Mouse (Mus musculus) MEL (cell line): ENCODE measurements around the gene Rps6kb2. TPM values are rescaled to one million over a fixed set of nuclear protein-coding genes. Genes with fewer than 3 reads are reported as not detected.

Source experiments
- DNase-seq: peaks from one replicate; pipeline ENCODE4 v3.0.0; 2011; ENCODE audit warnings: low read depth, low spot score
- H3K27ac ChIP-seq: 2 replicates; pipeline ENCODE4 v1.5.1; 2012; ENCODE audit warnings: low read depth, mild to moderate bottlenecking, control low read depth, low read length, moderate library complexity; ENCODE audit not compliant: control insufficient read depth
- H3K27me3 ChIP-seq, 2 experiments: fragments of 150-350 bp in 1 of 2; sonication (generic) in 1 of 2; 2 replicates each; pipeline ENCODE4 v1.6.1; 2012; ENCODE audit warnings: low read length in 2 of 2, mild to moderate bottlenecking in 2 of 2, improper control_type of control experiment in 1 of 2, moderate library complexity in 1 of 2; ENCODE audit not compliant: insufficient read depth in 2 of 2, control insufficient read depth in 1 of 2
- H3K36me3 ChIP-seq, 2 experiments: 2 replicates each; pipeline ENCODE4 v1.6.1; 2012 to 2014; ENCODE audit warnings: low read length in 2 of 2, improper control_type of control experiment in 1 of 2, inconsistent platforms in 1 of 2, mild to moderate bottlenecking in 1 of 2; ENCODE audit not compliant: insufficient read depth in 2 of 2, control insufficient read depth in 1 of 2
- H3K4me1 ChIP-seq, 2 experiments: fragments of 150-350 bp in 1 of 2; sonication (generic) in 1 of 2; 2 replicates each; pipeline ENCODE4 v1.6.1; 2012; ENCODE audit warnings: low read length in 2 of 2, improper control_type of control experiment in 1 of 2, mild to moderate bottlenecking in 1 of 2; ENCODE audit not compliant: insufficient read depth in 2 of 2, control insufficient read depth in 1 of 2
- H3K4me3 ChIP-seq, 2 experiments: fragments of 150-350 bp in 1 of 2; sonication (generic) in 1 of 2; 2 replicates each; pipeline ENCODE4 v1.5.1; 2012; ENCODE audit warnings: low read depth in 2 of 2, low read length in 2 of 2, mild to moderate bottlenecking in 2 of 2, moderate library complexity in 2 of 2, control low read depth in 1 of 2, improper control_type of control experiment in 1 of 2; ENCODE audit not compliant: control insufficient read depth in 1 of 2, insufficient read depth in 1 of 2
- H3K79me2 ChIP-seq: 2 replicates; pipeline ENCODE4 v1.6.1; 2012; ENCODE audit warnings: mild to moderate bottlenecking, low read length, moderate library complexity; ENCODE audit not compliant: control insufficient read depth, poor library complexity, insufficient read depth
- H3K9ac ChIP-seq: 2 replicates; pipeline ENCODE4 v1.6.1; 2012; ENCODE audit warnings: low read depth, mild to moderate bottlenecking, control low read depth, low read length, moderate library complexity; ENCODE audit not compliant: control insufficient read depth, poor library complexity, severe bottlenecking
- H3K9me3 ChIP-seq: fragments of 150-350 bp; sonication (generic); replicated peaks from 2 replicates; pipeline ENCODE4 v1.6.1; 2012; ENCODE audit warnings: mild to moderate bottlenecking, low read length, improper control_type of control experiment, moderate library complexity; ENCODE audit not compliant: insufficient read depth
- BHLHE40 ChIP-seq: IDR thresholded peaks from 2 replicates; pipeline ENCODE4 v1.6.1; 2012; ENCODE audit warnings: low read depth, mild to moderate bottlenecking, inconsistent platforms, low read length, improper control_type of control experiment, borderline replicate concordance
- CTCF ChIP-seq, 3 experiments: IDR thresholded peaks in 2 of 3; conservative IDR thresholded peaks in 1 of 3; 2 replicates each; pipeline ENCODE4 v1.5.1; 2011 to 2012; ENCODE audit warnings: low read length in 3 of 3, low read depth in 2 of 3, mild to moderate bottlenecking in 2 of 3, improper control_type of control experiment in 1 of 3, inconsistent platforms in 1 of 3, mixed read lengths in 1 of 3, moderate library complexity in 1 of 3; ENCODE audit not compliant: control insufficient read depth in 1 of 3, insufficient read depth in 1 of 3, poor library complexity in 1 of 3, severe bottlenecking in 1 of 3
- E2F4 ChIP-seq: IDR thresholded peaks from 2 replicates; pipeline ENCODE4 v1.6.1; 2011; ENCODE audit warnings: low read depth, low read length, improper control_type of control experiment, borderline replicate concordance
- GATA1 ChIP-seq: IDR thresholded peaks from 2 replicates; pipeline ENCODE4 v1.6.1; 2011; ENCODE audit warnings: low read depth, low read length, improper control_type of control experiment
- HCFC1 ChIP-seq: IDR thresholded peaks from 2 replicates; pipeline ENCODE4 v1.6.1; 2012; ENCODE audit warnings: low read depth, mild to moderate bottlenecking, inconsistent platforms, low read length, improper control_type of control experiment, moderate library complexity
- JUND ChIP-seq: IDR thresholded peaks from 2 replicates; pipeline ENCODE4 v1.6.1; 2011; ENCODE audit warnings: low read depth, mild to moderate bottlenecking, improper control_type of control experiment, low read length
- KAT2A ChIP-seq: conservative IDR thresholded peaks from 2 replicates; pipeline ENCODE4 v1.6.1; 2012; ENCODE audit warnings: low read depth, low read length, improper control_type of control experiment, inconsistent platforms
- MAFK ChIP-seq: IDR thresholded peaks from 2 replicates; pipeline ENCODE4 v1.6.1; 2011; ENCODE audit warnings: low read depth, mild to moderate bottlenecking, low read length, improper control_type of control experiment, borderline replicate concordance
- MAZ ChIP-seq: IDR thresholded peaks from 2 replicates; pipeline ENCODE4 v1.6.1; 2012; ENCODE audit warnings: low read depth, mild to moderate bottlenecking, inconsistent platforms, low read length, improper control_type of control experiment
- MXI1 ChIP-seq: IDR thresholded peaks from 2 replicates; pipeline ENCODE4 v1.6.1; 2011; ENCODE audit warnings: mild to moderate bottlenecking, low read depth, low read length, improper control_type of control experiment
- MYB ChIP-seq: IDR thresholded peaks from 2 replicates; pipeline ENCODE4 v1.6.1; 2011; ENCODE audit warnings: mild to moderate bottlenecking, low read depth, low read length, improper control_type of control experiment
- MYC ChIP-seq: IDR thresholded peaks from 2 replicates; pipeline ENCODE4 v1.6.1; 2011; ENCODE audit warnings: low read depth, mild to moderate bottlenecking, low read length, improper control_type of control experiment, moderate library complexity
- NELFE ChIP-seq: IDR thresholded peaks from 2 replicates; pipeline ENCODE4 v1.6.1; 2011; ENCODE audit warnings: low read depth, low read length, improper control_type of control experiment
- POLR2A ChIP-seq, 2 experiments: IDR thresholded peaks; 2 replicates each; pipeline ENCODE4 v1.6.1; 2011 to 2012; ENCODE audit warnings: low read length in 2 of 2, mild to moderate bottlenecking in 2 of 2, control low read depth in 1 of 2, improper control_type of control experiment in 1 of 2, low read depth in 1 of 2, moderate library complexity in 1 of 2; ENCODE audit not compliant: control insufficient read depth in 1 of 2, insufficient read depth in 1 of 2, poor library complexity in 1 of 2
- RAD21 ChIP-seq: IDR thresholded peaks from 2 replicates; pipeline ENCODE4 v1.6.1; 2011; ENCODE audit warnings: mild to moderate bottlenecking, low read depth, low read length, improper control_type of control experiment
- RCOR1 ChIP-seq: IDR thresholded peaks from 2 replicates; pipeline ENCODE4 v1.6.1; 2012; ENCODE audit warnings: low read depth, mild to moderate bottlenecking, inconsistent platforms, low read length, improper control_type of control experiment
- SIN3A ChIP-seq: IDR thresholded peaks from 2 replicates; pipeline ENCODE4 v1.6.1; 2012; ENCODE audit warnings: low read length, improper control_type of control experiment, inconsistent platforms
- TAL1 ChIP-seq: IDR thresholded peaks from 2 replicates; pipeline ENCODE4 v1.6.1; 2012; ENCODE audit warnings: mild to moderate bottlenecking, inconsistent platforms, low read length, moderate library complexity, mixed read lengths
- UBTF ChIP-seq: IDR thresholded peaks from 2 replicates; pipeline ENCODE4 v1.6.1; 2012; ENCODE audit warnings: low read depth, mild to moderate bottlenecking, inconsistent platforms, low read length, improper control_type of control experiment, moderate library complexity, borderline replicate concordance; ENCODE audit not compliant: insufficient read depth
- USF1 ChIP-seq: IDR thresholded peaks from 2 replicates; pipeline ENCODE4 v1.6.1; 2014; ENCODE audit warnings: low read depth, mild to moderate bottlenecking, inconsistent platforms, low read length, improper control_type of control experiment, moderate library complexity
- ZC3H11A ChIP-seq: IDR thresholded peaks from 2 replicates; pipeline ENCODE4 v1.6.1; 2012; ENCODE audit warnings: low read depth, mild to moderate bottlenecking, inconsistent platforms, low read length, improper control_type of control experiment
- ZKSCAN1 ChIP-seq: IDR thresholded peaks from 2 replicates; pipeline ENCODE4 v1.6.1; 2012; ENCODE audit warnings: low read depth, mild to moderate bottlenecking, inconsistent platforms, low read length, improper control_type of control experiment, moderate library complexity
- ZNF384 ChIP-seq: IDR thresholded peaks from 2 replicates; pipeline ENCODE4 v1.6.1; 2012; ENCODE audit warnings: low read depth, mild to moderate bottlenecking, inconsistent platforms, low read length, improper control_type of control experiment
- polyA plus RNA-seq, 2 experiments: library from polyadenylated mRNA; stranded (reverse) in 1 of 2; unstranded in 1 of 2; fragments of >175 nt in 1 of 2; fragments of >200 nt in 1 of 2; gene quantifications; 2 replicates each; pipeline versions ENCODE4 v1.2.1 to v1.2.4; 2012; ENCODE audit warnings: low replicate concordance in 2 of 2, low read depth in 1 of 2; ENCODE audit not compliant: insufficient read length in 2 of 2, insufficient read depth in 1 of 2, missing spikeins in 1 of 2
- total RNA-seq: library from RNA; depleted of rRNA; stranded (reverse); fragments of 300-350 nt; gene quantifications from 2 replicates; pipeline ENCODE4 v1.2.3, GENCODE M21; 2012

Gene Rps6kb2
- total and polyA plus RNA-seq, 3 experiments = 8.7 to 19.8 TPM; not detected in 1

DNA sequence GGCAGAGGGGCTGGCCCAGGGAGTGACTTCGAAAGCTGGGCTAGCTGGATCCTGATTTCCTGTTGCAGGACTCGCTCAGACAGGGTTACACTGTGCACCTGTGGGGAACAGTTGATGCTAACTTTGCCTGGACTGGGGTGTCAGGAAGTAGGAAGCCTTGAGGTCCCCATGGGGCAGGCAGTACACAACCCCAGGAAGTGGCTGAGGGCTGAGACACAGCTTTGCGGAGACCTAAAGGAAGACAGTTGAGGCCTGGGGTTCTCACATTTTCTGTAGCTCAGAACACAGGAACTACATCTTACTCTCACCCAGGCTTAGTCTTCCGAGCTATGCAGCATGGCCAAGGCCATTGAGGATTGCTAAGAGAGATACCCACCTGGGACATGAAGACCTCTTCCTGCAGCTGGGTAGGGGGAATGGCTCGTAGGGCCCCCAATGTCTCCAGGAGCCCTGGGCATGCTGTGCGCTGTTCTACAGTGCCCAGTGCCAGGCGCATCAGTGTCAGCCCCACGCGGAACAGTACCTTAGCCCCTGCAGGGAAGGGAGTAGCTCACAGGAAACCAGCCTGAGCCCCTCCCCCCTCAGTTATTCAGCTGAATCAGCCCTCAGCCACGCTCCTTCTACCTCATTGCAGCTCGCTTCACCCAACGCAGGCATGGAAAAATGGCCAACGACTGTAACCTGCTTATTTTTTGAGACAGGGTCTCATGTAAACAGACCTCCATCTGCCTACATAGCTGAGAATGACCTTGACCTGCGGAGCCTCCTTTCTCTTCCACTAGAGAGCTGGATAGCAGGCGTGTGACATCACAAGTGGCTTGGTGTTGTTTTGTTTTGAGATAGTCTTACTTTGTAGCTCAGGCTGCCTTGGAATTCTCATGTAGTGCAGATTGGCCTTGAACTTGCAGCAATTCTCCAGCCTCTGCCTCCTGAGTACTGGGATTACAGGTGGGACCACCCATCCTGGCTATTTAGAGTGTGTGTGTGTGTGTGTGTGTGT is 22.1 kb upstream of the Rps6kb2 start:
- Histone ChIP-seq H3K4me3 (no peak overlapping the region), H3K4me1 (peaks cover 0 to 2% of the 10 kb centered on the region in 2 experiments; a peak in 2 of 4 replicates), H3K36me3 (peaks cover 0 to 4% of the 10 kb centered on the region in 2 experiments; a peak in 2 of 4 replicates), H3K79me2 (no peaks in the 10 kb centered on the region), H3K9ac (no peak overlapping the region), H3K27me3 (no peaks in the 10 kb centered on the region), H3K9me3 (no peaks in the 10 kb centered on the region), H3K27ac (no peak overlapping the region)
- TF ChIP-seq KAT2A (no peak), ZNF384 (no peak), JUND (no peak), MXI1 (no peak), ZC3H11A (no peak), RAD21 (no peak), POLR2A (IDR thresholded peaks at IDR 0.05; ENCODE audit: control insufficient read depth in 1 of 2, insufficient read depth in 1 of 2, low read depth in 1 of 2, low read length in 2 of 2, poor library complexity in 1 of 2) (no peak), CTCF (IDR thresholded peaks at IDR 0.05 in 2 of 3, conservative IDR thresholded peaks at IDR 0.05 in 1 of 3; ENCODE audit: control insufficient read depth in 1 of 3, insufficient read depth in 1 of 3, low read depth in 2 of 3, low read length in 3 of 3, poor library complexity in 1 of 3, severe bottlenecking in 1 of 3) (no peak), TAL1 (no peak), BHLHE40 (no peak), GATA1 (no peak), MYC (no peak), ZKSCAN1 (no peak), USF1 (no peak), HCFC1 (no peak), MAFK (no peak), SIN3A (no peak)
- DNase-seq = no peak

- no peak overlapping the region for H3K27ac ChIP-seq
- H3K9ac ChIP-seq = no peak overlapping the region
- H3K4me3 ChIP-seq = no peak overlapping the region
- TF ChIP-seq MAZ (no peak), NELFE (no peak), MAFK (no peak), UBTF (no peak), MXI1 (no peak), E2F4 (no peak), RCOR1 (no peak), RAD21 (no peak), MYB (no peak)
- TF ChIP-seq, all 39 proteins: peak for 0
- Histone ChIP-seq H3K36me3 (0 out of 4 replicates have a peak, but pooled peaks cover 0 to 2% of the 10 kb centered on the region in 2 experiments), H3K4me1 (no peaks in the 10 kb centered on the region), H3K9me3 (no peaks in the 10 kb centered on the region), H3K27me3 (no peaks in the 10 kb centered on the region), H3K79me2 (no peaks in the 10 kb centered on the region)
- DNase-seq = no peak
Observed at GRCm38 (mm10) chr19:4183689-4184088, 20.5 kb upstream of the Rps6kb2 start.
